Mouse (Mus musculus) CH12.LX (cell line): ENCODE results near the gene Gm20489. TPM values are rescaled to one million over a fixed set of nuclear protein-coding genes. Genes with fewer than 3 reads are reported as not detected.

Experiments
- DNase-seq: peaks from one replicate; pipeline ENCODE4 v3.0.0-alpha.2; 2013; ENCODE audit errors: extremely low read depth
- H3K27ac ChIP-seq: 2 replicates; pipeline ENCODE4 v1.5.1; 2012; ENCODE audit warnings: low read depth, mild to moderate bottlenecking, control low read depth, moderate library complexity; ENCODE audit not compliant: insufficient read depth
- H3K27me3 ChIP-seq: replicated peaks from 2 replicates; pipeline ENCODE3; 2012; ENCODE audit warnings: inconsistent platforms
- H3K36me3 ChIP-seq, 2 experiments: replicated peaks in 1 of 2; 2 replicates each; pipeline versions ENCODE3 to v1.6.1; 2012; ENCODE audit warnings: inconsistent platforms in 1 of 2, low read length in 1 of 2, mild to moderate bottlenecking in 1 of 2, mixed read lengths in 1 of 2, moderate library complexity in 1 of 2; ENCODE audit not compliant: control insufficient read depth in 1 of 2, insufficient read depth in 1 of 2
- H3K4me1 ChIP-seq, 2 experiments: 2 replicates each; pipeline ENCODE4 v1.6.1; 2012; ENCODE audit warnings: inconsistent platforms in 1 of 2, moderate library complexity in 1 of 2; ENCODE audit not compliant: insufficient read depth in 2 of 2, control insufficient read depth in 1 of 2
- H3K4me2 ChIP-seq: 2 replicates; pipeline ENCODE4 v1.6.1; 2012; ENCODE audit warnings: low read depth, mild to moderate bottlenecking, control low read depth; ENCODE audit not compliant: poor library complexity, insufficient read depth, severe bottlenecking
- H3K4me3 ChIP-seq, 3 experiments: fragments of 150-350 bp in 1 of 3; sonication (generic) in 1 of 3; replicated peaks in 1 of 3; 2 replicates each; pipeline versions ENCODE3 to v1.5.1; 2011 to 2012; ENCODE audit warnings: low read depth in 2 of 3, low read length in 2 of 3, mild to moderate bottlenecking in 2 of 3, moderate library complexity in 2 of 3, control low read depth in 1 of 3, improper control_type of control experiment in 1 of 3, inconsistent platforms in 1 of 3, mixed read lengths in 1 of 3; ENCODE audit not compliant: poor library complexity in 1 of 3
- H3K79me2 ChIP-seq: replicated peaks from 2 replicates; pipeline ENCODE4 v1.6.1; 2012; ENCODE audit warnings: mild to moderate bottlenecking, moderate library complexity; ENCODE audit not compliant: control insufficient read depth, poor library complexity, insufficient read depth, severe bottlenecking; ENCODE audit errors: extremely low read depth
- H3K9ac ChIP-seq: 2 replicates; pipeline ENCODE4 v1.6.1; 2012; ENCODE audit warnings: low read depth, mild to moderate bottlenecking, control low read depth, moderate library complexity; ENCODE audit not compliant: insufficient read depth
- H3K9me3 ChIP-seq: replicated peaks from 2 replicates; pipeline ENCODE3; 2012; ENCODE audit warnings: low read length, inconsistent platforms, mixed read lengths
- BHLHE40 ChIP-seq: IDR thresholded peaks from 2 replicates; pipeline ENCODE4 v1.6.1; 2011; ENCODE audit warnings: mild to moderate bottlenecking, low read depth, low read length, improper control_type of control experiment
- CHD2 ChIP-seq: IDR thresholded peaks from 2 replicates; pipeline ENCODE4 v1.6.1; 2011; ENCODE audit warnings: low read length, improper control_type of control experiment
- CTCF ChIP-seq, 2 experiments: IDR thresholded peaks in 1 of 2; conservative IDR thresholded peaks in 1 of 2; 2 replicates each; pipeline ENCODE4 v1.5.1; 2011 to 2012; ENCODE audit warnings: low read depth in 2 of 2, low read length in 2 of 2, improper control_type of control experiment in 1 of 2, inconsistent platforms in 1 of 2, mild to moderate bottlenecking in 1 of 2, moderate library complexity in 1 of 2
- E2F4 ChIP-seq: IDR thresholded peaks from 2 replicates; pipeline ENCODE4 v1.6.1; 2011; ENCODE audit warnings: low read depth, low read length, improper control_type of control experiment; ENCODE audit not compliant: insufficient replicate concordance
- GABPA ChIP-seq: IDR thresholded peaks from 2 replicates; pipeline ENCODE4 v1.6.1; 2012; ENCODE audit warnings: low read depth, low read length, improper control_type of control experiment, inconsistent platforms; ENCODE audit not compliant: insufficient replicate concordance
- JUN ChIP-seq: IDR thresholded peaks from 2 replicates; pipeline ENCODE4 v1.6.1; 2011; ENCODE audit warnings: low read depth, mild to moderate bottlenecking, low read length, improper control_type of control experiment, moderate library complexity; ENCODE audit not compliant: insufficient read depth
- JUND ChIP-seq: conservative IDR thresholded peaks from 2 replicates; pipeline ENCODE4 v1.6.1; 2011; ENCODE audit warnings: low read depth, low read length, improper control_type of control experiment
- KAT2A ChIP-seq: IDR thresholded peaks from 2 replicates; pipeline ENCODE4 v1.6.1; 2012; ENCODE audit warnings: low read length, improper control_type of control experiment, inconsistent platforms; ENCODE audit not compliant: insufficient replicate concordance
- MAFK ChIP-seq: IDR thresholded peaks from 2 replicates; pipeline ENCODE4 v1.6.1; 2011; ENCODE audit warnings: low read length, improper control_type of control experiment; ENCODE audit not compliant: insufficient replicate concordance
- PAX5 ChIP-seq: IDR thresholded peaks from 2 replicates; pipeline ENCODE4 v1.6.1; 2012; ENCODE audit warnings: low read length, inconsistent platforms, mixed read lengths
- RCOR1 ChIP-seq: conservative IDR thresholded peaks from 2 replicates; pipeline ENCODE4 v1.6.1; 2012; ENCODE audit warnings: low read depth, mild to moderate bottlenecking, inconsistent platforms, low read length, improper control_type of control experiment
- TBP ChIP-seq: conservative IDR thresholded peaks from 2 replicates; pipeline ENCODE4 v1.6.1; 2011; ENCODE audit warnings: low read depth, low read length, improper control_type of control experiment
- TCF12 ChIP-seq: IDR thresholded peaks from 2 replicates; pipeline ENCODE4 v1.6.1; 2014; ENCODE audit warnings: low read depth, mild to moderate bottlenecking, inconsistent platforms, low read length, improper control_type of control experiment
- USF2 ChIP-seq: conservative IDR thresholded peaks from 2 replicates; pipeline ENCODE4 v1.6.1; 2011; ENCODE audit warnings: low read depth, low read length, improper control_type of control experiment
- ZMIZ1 ChIP-seq: IDR thresholded peaks from 2 replicates; pipeline ENCODE4 v1.6.1; 2012; ENCODE audit warnings: low read depth, mild to moderate bottlenecking, inconsistent platforms, low read length, improper control_type of control experiment
- dilution Hi-C: fragments of 300-500 bp; cut with MboI; formaldehyde crosslinking; loops from 2 replicates; pipeline ENCODE4 v1.14.3; 2020; ENCODE audit warnings: low sequenced_read_pairs; ENCODE audit not compliant: extremely low pct_unique_long_range_greater_than_20kb, extremely low pct_ligation_motif_present
- in situ Hi-C: fragments of 300-500 bp; cut with MboI; formaldehyde crosslinking; loops from 3 replicates; pipeline ENCODE4 v1.14.3; 2019; ENCODE audit warnings: low sequenced_read_pairs, low pct_ligation_motif_present, low pct_unique_long_range_greater_than_20kb, mixed read lengths
- polyA plus RNA-seq: library from polyadenylated mRNA; unstranded; fragments of >175 nt; gene quantifications from 2 replicates; pipeline ENCODE4 v1.2.1, GENCODE M21; 2012; ENCODE audit warnings: low read depth; ENCODE audit not compliant: insufficient read length
- total RNA-seq, 2 experiments: library from RNA; depleted of rRNA; stranded (reverse); fragments of 300-350 nt in 1 of 2; fragments of >200 nt in 1 of 2; gene quantifications; 2 replicates each; pipeline ENCODE4 v1.2.3; 2012 to 2014

Gene Gm20489
- total and polyA plus RNA-seq, 3 experiments, result 0.30 TPM; not detected in 2

- H3K9me3 ChIP-seq, result no peaks in the 10 kb centered on the region
- H3K27me3 ChIP-seq, result no peaks in the 10 kb centered on the region
- peaks cover 0 to 4% of the 10 kb centered on the region in 2 experiments; a peak in 1 of 4 replicates for H3K4me1 ChIP-seq
- peaks cover 3 to 11% of the 10 kb centered on the region in 2 experiments for H3K36me3 ChIP-seq
- in situ Hi-C loops, result no loop called here
- H3K27ac ChIP-seq, result no peak overlapping the region
- no peak overlapping the region for H3K9ac ChIP-seq
- no peak overlapping the region for H3K4me3 ChIP-seq
- H3K4me2 ChIP-seq, result no peak overlapping the region
- TF ChIP-seq E2F4 (no peak), ZMIZ1 (no peak), CTCF (conservative IDR thresholded peaks at IDR 0.05 in 1 of 2, IDR thresholded peaks at IDR 0.05 in 1 of 2; ENCODE audit: low read depth in 2 of 2, low read length in 2 of 2) (no peak), GABPA (no peak), CHD2 (no peak), PAX5 (no peak), USF2 (no peak), KAT2A (no peak), BHLHE40 (no peak)
- dilution Hi-C loops, result no loop called here
- DNase-seq, result no peak
- no peaks in the 10 kb centered on the region for H3K79me2 ChIP-seq
Observed at GRCm38 (mm10) chrX:101309299-101309698, 40.5 kb upstream of the Gm20489 start.

- dilution Hi-C loops, result no loop called here
- H3K27me3 ChIP-seq, result no peaks in the 10 kb centered on the region
- no peaks in the 10 kb centered on the region for H3K4me1 ChIP-seq
- H3K4me3 ChIP-seq, result no peak overlapping the region
- no peak overlapping the region for H3K4me2 ChIP-seq
- H3K79me2 ChIP-seq, result no peaks in the 10 kb centered on the region
- DNase-seq, result no peak
- H3K9me3 ChIP-seq, result no peaks in the 10 kb centered on the region
- H3K36me3 ChIP-seq, result peaks cover 0 to 5% of the 10 kb centered on the region in 2 experiments
- in situ Hi-C loops, result no loop called here
- H3K9ac ChIP-seq, result no peak overlapping the region
- no peak overlapping the region for H3K27ac ChIP-seq
- TF ChIP-seq JUND (no peak), ZMIZ1 (no peak), RCOR1 (no peak), JUN (no peak), TCF12 (no peak)
Observed at GRCm38 (mm10) chrX:101304646-101305045, 35.8 kb upstream of the Gm20489 start.

- Histone ChIP-seq H3K4me1 (no peaks in the 10 kb centered on the region), H3K79me2 (no peaks in the 10 kb centered on the region), H3K27ac (no peak overlapping the region), H3K9ac (no peak overlapping the region), H3K9me3 (no peaks in the 10 kb centered on the region), H3K27me3 (no peaks in the 10 kb centered on the region), H3K36me3 (peaks cover 12 to 24% of the 10 kb centered on the region in 2 experiments), H3K4me3 (no peak overlapping the region), H3K4me2 (no peak overlapping the region)
- no peak for DNase-seq
- in situ Hi-C loops, result no loop called here
- dilution Hi-C loops, result no loop called here
- TF ChIP-seq ZMIZ1 (no peak), MAFK (no peak), TBP (no peak)
- TF ChIP-seq, all 38 proteins: peak for 0
Observed at GRCm38 (mm10) chrX:101301654-101302053, 32.8 kb upstream of the Gm20489 start.
